Mouse (Mus musculus) hindbrain, embryonic 11.5 days (tissue): ENCODE results near the gene Zbtb42. TPM values are rescaled to one million over a fixed set of nuclear protein-coding genes. Genes with fewer than 3 reads are reported as not detected.
A peak's percentile ranks its signal among the peaks of the same experiment; 100 is the strongest.

Experiments
- ATAC-seq: fragments of 200-750 bp; cut with Nextera tagmentation; 2 replicates; pipeline ENCODE4 v1.8.0; 2017; ENCODE audit warnings: mild to moderate bottlenecking, moderate TSS enrichment, moderate library complexity; ENCODE audit not compliant: low FRiP score
- DNase-seq: peaks from one replicate; pipeline ENCODE4 v3.0.0-alpha.2; 2015; ENCODE audit warnings: low spot score
- H3K27ac ChIP-seq: fragments of 300-500 bp; sonication (generic); 2 replicates; pipeline ENCODE4 v1.5.1; 2014; ENCODE audit warnings: mild to moderate bottlenecking, low read depth, low read length
- H3K27me3 ChIP-seq: fragments of 300-500 bp; sonication (generic); 2 replicates; pipeline ENCODE4 v1.6.1; 2014; ENCODE audit warnings: mild to moderate bottlenecking, low read length, moderate library complexity, mixed read lengths; ENCODE audit not compliant: control insufficient read depth, insufficient read depth
- H3K36me3 ChIP-seq: fragments of 300-500 bp; sonication (generic); 2 replicates; pipeline ENCODE4 v1.6.1; 2014; ENCODE audit warnings: mild to moderate bottlenecking, low read length, moderate library complexity, mixed read lengths; ENCODE audit not compliant: control insufficient read depth, insufficient read depth
- H3K4me1 ChIP-seq: fragments of 300-500 bp; sonication (generic); replicated peaks from 2 replicates; pipeline ENCODE4 v1.6.1; 2014; ENCODE audit warnings: low read length, mixed read lengths; ENCODE audit not compliant: control insufficient read depth, insufficient read depth
- H3K4me2 ChIP-seq: fragments of 300-500 bp; sonication (generic); replicated peaks from 2 replicates; pipeline ENCODE4 v1.6.1; 2014; ENCODE audit warnings: mild to moderate bottlenecking, low read depth, low read length
- H3K4me3 ChIP-seq: fragments of 300-500 bp; sonication (generic); 2 replicates; pipeline ENCODE4 v1.5.1; 2014; ENCODE audit warnings: low read depth, low read length
- H3K9ac ChIP-seq: fragments of 300-500 bp; sonication (generic); 2 replicates; pipeline ENCODE4 v1.6.1; 2014; ENCODE audit warnings: low read depth, low read length
- H3K9me3 ChIP-seq: fragments of 300-500 bp; sonication (generic); 2 replicates; pipeline ENCODE4 v1.6.1; 2016; ENCODE audit warnings: low read length; ENCODE audit not compliant: control insufficient read depth
- WGBS: fragments of 180-500 bp; shearing (Covaris S2); extraction: QIAGEN DNeasy Blood & Tissue Kit; methylation state at CpG from one replicate; pipeline ENCODE4 v1.1.7; 2014; 5-methylcytosine and 5-hydroxymethylcytosine counted together
- polyA plus RNA-seq: library from polyadenylated mRNA; unstranded; fragments of >200 nt; fragmentation: Nextera tagmentation; extraction: Ambion mirVana; gene quantifications from 2 replicates; pipeline ENCODE4 v1.2.1, GENCODE M21; 2014

The Zbtb42 gene
- 4.3 and 7.0 TPM in 2 replicates for polyA plus RNA-seq

GRCm38 (mm10) chr12:112678555-112679026 is at the start of gene Zbtb42:
Zbtb42 (plus strand) TSS chr12:112678828.
- peak; percentile 56 for ATAC-seq
- H3K27me3 ChIP-seq: peaks cover 22% of the 10 kb centered on the region
- peak; percentile 84 for DNase-seq

GRCm38 (mm10) chr12:112628928-112629721 is 49.5 kb upstream of the Zbtb42 start:
- WGBS: 36% methylated on average over 19 of the region's 19 CpGs
- Histone ChIP-seq H3K9ac (no peak overlapping the region), H3K9me3 (no peaks in the 10 kb centered on the region), H3K27ac (no peak overlapping the region), H3K27me3 (peaks cover 2% of the 10 kb centered on the region; the same call in 1 of the 2 replicates), H3K36me3 (no peaks in the 10 kb centered on the region), H3K4me1 (no peaks in the 10 kb centered on the region), H3K4me2 (peak overlapping the region; percentile 36), H3K4me3 (no peak overlapping the region)
- ATAC-seq: peak; percentile 81
- DNase-seq: peak; percentile 77

More at GRCm38 (mm10) chr12:112678555-112679026, at the start of gene Zbtb42:
- H3K27ac ChIP-seq: peak within 1 kb of the TSS; percentile 42
- H3K36me3 ChIP-seq: no peaks in the 10 kb centered on the region
- H3K4me1 ChIP-seq: peaks cover 7% of the 10 kb centered on the region
- under 1% methylated on average over 47 of the region's 60 CpGs for WGBS
- peak within 1 kb of the TSS; percentile 98 for H3K4me2 ChIP-seq
- H3K4me3 ChIP-seq: peak within 1 kb of the TSS; percentile 48
- H3K9me3 ChIP-seq: no peaks in the 10 kb centered on the region
- H3K9ac ChIP-seq: peak within 1 kb of the TSS; percentile 40

DNA sequence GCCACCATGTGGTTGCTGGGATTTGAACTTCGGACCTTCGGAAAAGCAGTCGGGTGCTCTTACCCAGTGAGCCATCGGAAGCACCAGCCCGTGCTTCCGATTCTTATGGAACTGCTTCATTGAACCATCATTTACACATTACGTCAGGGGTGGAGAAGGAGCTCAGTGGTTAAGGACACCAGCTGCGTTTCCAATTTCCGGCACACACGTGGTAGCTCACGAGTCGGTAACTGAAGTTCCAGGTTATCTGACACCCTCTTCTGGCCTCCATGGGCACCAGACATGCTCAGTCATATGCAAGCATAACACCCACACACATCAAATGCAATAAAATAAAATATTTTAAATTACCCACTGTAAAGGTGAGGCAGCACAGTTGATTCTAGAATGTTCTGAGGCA is 48.6 kb upstream of the Zbtb42 start:
- Histone ChIP-seq H3K27me3 (no peaks in the 10 kb centered on the region), H3K27ac (no peak overlapping the region), H3K9me3 (no peaks in the 10 kb centered on the region), H3K4me2 (no peak overlapping the region), H3K9ac (no peak overlapping the region), H3K36me3 (no peaks in the 10 kb centered on the region), H3K4me3 (no peak overlapping the region), H3K4me1 (no peaks in the 10 kb centered on the region)
- no peak for ATAC-seq
- no peak for DNase-seq
- 92% methylated on average over 12 of the region's 12 CpGs for WGBS

GRCm38 (mm10) chr12:112630796-112631195 is 47.8 kb upstream of the Zbtb42 start:
- 87% methylated on average over 5 of the region's 5 CpGs for WGBS

DNA sequence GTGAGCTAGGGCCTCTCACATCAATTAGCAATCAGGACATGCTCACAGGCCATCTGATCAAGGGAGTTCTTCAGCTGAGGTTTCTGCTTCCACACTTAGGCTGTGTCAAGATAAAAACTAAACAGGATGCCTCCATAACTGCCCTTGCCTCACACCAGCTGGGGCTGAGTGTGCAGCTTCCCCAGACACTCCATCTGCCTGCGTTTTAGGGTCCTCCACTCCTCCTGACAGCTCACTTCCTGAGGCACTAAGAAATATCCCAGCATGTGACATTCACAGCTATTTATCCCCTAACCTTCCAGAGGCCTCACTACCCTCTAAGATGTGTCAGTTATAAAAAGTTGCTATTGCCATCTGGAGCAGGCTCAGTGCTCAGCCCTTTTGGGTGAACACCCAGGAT is 47.2 kb upstream of the Zbtb42 start:
- H3K36me3 ChIP-seq: no peaks in the 10 kb centered on the region
- ATAC-seq: no peak
- no peak overlapping the region for H3K4me2 ChIP-seq
- no peak for DNase-seq
- no peak overlapping the region for H3K27ac ChIP-seq
- H3K4me3 ChIP-seq: no peak overlapping the region
- 81% methylated on average over 1 of the region's 1 CpGs for WGBS
- no peaks in the 10 kb centered on the region for H3K9me3 ChIP-seq
- no peaks in the 10 kb centered on the region for H3K27me3 ChIP-seq
- no peaks in the 10 kb centered on the region for H3K4me1 ChIP-seq
- H3K9ac ChIP-seq: no peak overlapping the region

More at GRCm38 (mm10) chr12:112630796-112631195, 47.8 kb upstream of the Zbtb42 start:
- Histone ChIP-seq H3K36me3 (no peaks in the 10 kb centered on the region), H3K4me2 (no peak overlapping the region), H3K9me3 (no peaks in the 10 kb centered on the region), H3K27me3 (no peaks in the 10 kb centered on the region), H3K27ac (no peak overlapping the region), H3K4me3 (no peak overlapping the region), H3K9ac (no peak overlapping the region), H3K4me1 (no peaks in the 10 kb centered on the region)
- ATAC-seq (no peak), DNase-seq (no peak)

DNA sequence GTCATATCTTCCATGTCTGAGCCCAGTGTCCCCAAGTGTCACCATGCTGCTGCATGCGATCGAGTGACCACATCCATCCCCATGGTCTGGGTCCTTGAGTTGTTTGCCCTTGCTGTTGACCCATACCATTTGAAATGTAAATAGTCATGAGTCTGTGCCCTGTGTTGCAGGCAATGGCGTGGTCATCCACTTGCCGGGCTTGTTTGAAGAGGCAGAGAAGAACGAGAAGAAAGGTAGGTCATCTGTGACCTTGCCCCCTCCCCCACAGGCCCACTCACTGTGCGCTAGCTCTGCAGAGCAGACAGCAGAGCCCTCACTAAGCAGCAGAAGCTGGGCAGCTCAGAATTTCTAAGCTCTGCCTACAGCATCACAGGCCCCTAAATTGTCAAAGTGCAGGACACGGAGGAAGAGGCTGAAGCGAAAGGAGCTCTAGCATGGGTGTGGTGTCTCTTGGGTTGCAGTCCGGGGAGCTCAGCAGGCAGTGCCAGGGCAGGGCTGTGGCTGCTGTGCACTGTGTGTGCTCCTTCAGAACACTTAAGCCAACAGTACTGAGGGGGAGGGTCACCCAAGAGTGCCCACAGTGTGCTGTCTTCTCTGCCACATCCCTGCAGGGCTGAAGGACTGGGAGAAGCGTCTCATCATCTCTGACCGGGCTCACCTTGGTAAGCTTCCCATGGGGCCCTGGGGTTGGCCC is 46.4 kb upstream of the Zbtb42 start:
- Histone ChIP-seq H3K9me3 (no peaks in the 10 kb centered on the region), H3K27me3 (no peaks in the 10 kb centered on the region), H3K36me3 (no peaks in the 10 kb centered on the region), H3K27ac (no peak overlapping the region), H3K4me3 (no peak overlapping the region), H3K4me2 (no peak overlapping the region), H3K4me1 (no peaks in the 10 kb centered on the region), H3K9ac (no peak overlapping the region)
- ATAC-seq (no peak), DNase-seq (no peak)
- WGBS: 71% methylated on average over 11 of the region's 11 CpGs

DNA sequence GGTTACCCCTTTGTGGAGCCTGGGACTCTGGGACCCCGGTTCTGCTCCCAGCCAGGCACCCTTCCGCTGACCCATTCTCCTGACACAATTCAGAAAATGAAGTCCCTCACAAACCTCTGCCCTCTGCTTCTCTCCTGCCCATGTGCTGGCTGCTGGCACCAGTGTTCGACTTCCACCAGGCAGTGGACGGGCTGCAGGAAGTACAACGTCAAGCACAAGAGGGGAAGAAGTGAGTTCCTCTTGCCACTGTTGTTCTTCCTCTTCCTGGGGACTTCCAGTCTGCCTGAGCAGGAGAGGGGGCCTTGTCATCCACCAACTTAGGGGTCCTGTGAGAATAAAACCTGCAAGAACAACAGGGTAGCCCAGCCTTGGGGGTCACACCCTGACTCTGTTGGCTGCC is 45.7 kb upstream of the Zbtb42 start:
- Histone ChIP-seq H3K9ac (no peak overlapping the region), H3K4me1 (no peaks in the 10 kb centered on the region), H3K9me3 (no peaks in the 10 kb centered on the region), H3K36me3 (no peaks in the 10 kb centered on the region), H3K27ac (no peak overlapping the region), H3K4me2 (no peak overlapping the region), H3K4me3 (no peak overlapping the region), H3K27me3 (no peaks in the 10 kb centered on the region)
- no peak for ATAC-seq
- no peak for DNase-seq
- WGBS: 82% methylated on average over 5 of the region's 5 CpGs

- no peak for DNase-seq
- Histone ChIP-seq H3K27me3 (no peaks in the 10 kb centered on the region), H3K27ac (no peak overlapping the region), H3K9me3 (no peaks in the 10 kb centered on the region), H3K4me3 (no peak overlapping the region), H3K4me1 (no peaks in the 10 kb centered on the region), H3K36me3 (no peaks in the 10 kb centered on the region), H3K4me2 (no peak overlapping the region), H3K9ac (no peak overlapping the region)
- no peak for ATAC-seq
- 69% methylated on average over 9 of the region's 9 CpGs for WGBS
Observed at GRCm38 (mm10) chr12:112633686-112634085, 44.9 kb upstream of the Zbtb42 start.
